Mouse (Mus musculus) urinary bladder, postnatal 4 days (tissue): ENCODE measurements around the gene Nppb.

Source experiments
- DNase-seq, 2 experiments: peaks; one replicate each; pipeline ENCODE4 v3.0.0; 2021 to 2022; ENCODE audit warnings: low spot score in 2 of 2

Gene Nppb

DNA sequence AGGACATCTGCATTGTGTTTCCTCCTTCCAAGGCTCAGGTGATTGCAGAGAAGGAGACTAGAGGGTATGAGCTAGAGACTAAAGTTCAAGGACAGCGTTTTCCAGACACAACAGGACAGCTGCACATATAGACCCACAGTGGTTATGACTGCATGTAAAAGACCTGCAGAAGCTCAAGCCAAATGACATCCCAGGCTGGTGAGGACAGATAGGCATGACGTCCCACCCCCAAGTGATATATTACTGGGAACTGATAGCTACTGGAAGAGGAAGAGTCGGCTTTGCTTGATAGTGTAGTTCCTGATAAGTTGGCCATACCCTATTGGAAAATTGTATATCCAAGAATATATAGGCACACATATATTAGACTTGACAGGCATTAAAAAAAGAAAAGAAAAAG lies 9.4 kb upstream of the Nppb start:
- no peak for DNase-seq

DNA sequence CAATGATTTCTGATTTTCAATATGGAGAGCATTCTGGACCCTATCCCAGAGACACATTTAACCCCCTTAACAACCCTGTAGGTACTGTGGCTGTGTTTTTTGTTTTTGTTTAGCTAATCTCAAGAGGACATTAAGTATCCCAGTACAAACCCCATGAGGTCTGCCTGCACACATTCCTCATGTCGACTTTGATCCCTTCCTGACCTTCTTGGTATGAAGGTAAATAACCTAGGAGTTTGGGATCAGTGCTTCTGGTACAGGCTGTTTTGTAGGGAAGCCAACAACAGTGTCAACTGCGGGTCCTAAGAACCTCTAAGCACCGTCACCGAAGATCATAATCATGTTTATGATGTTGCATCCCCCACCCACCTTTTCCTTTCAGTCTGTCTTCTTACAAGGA lies 7.9 kb upstream of the Nppb start:
- no peak for DNase-seq

DNA sequence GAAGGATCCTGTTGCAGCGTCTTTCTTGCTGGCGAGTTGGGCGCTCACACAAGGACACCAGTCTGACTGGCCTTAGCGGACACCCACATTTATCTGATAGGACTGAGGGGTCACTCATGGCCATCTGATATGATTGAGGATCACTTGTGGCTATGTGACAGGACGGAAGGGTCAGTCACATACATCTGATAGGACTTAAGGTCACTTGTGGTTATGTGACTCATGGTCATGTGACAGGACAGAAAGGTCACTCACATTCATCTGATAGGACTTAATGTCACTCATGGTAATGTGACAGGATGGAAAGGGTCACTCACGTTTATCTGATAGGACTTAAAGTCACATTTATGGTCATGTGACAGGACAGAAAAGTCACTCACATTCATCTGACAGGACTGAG lies 7.2 kb upstream of the Nppb start:
- no peak for DNase-seq

DNA sequence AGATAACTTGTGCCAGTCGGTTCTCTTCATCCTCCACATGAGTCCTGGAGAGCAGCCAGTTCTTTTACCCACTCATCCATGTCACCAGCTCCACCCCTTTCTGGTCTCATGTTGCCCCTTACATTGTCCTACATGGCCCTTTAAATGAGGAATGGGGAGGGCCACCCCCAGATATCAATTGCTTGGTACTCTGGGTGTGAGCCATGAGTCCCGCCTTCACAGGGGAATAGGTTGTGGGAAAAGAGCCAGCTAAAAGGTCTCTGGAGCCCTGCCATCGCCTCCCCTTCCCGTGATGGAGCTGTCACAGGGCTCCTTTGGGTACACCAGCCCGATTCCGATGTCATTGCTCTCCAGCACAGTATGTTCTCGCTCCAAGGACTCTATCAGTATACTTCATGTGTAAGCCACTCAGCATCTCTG lies 6.1 kb upstream of the Nppb start:
- DNase-seq: no peak

DNA sequence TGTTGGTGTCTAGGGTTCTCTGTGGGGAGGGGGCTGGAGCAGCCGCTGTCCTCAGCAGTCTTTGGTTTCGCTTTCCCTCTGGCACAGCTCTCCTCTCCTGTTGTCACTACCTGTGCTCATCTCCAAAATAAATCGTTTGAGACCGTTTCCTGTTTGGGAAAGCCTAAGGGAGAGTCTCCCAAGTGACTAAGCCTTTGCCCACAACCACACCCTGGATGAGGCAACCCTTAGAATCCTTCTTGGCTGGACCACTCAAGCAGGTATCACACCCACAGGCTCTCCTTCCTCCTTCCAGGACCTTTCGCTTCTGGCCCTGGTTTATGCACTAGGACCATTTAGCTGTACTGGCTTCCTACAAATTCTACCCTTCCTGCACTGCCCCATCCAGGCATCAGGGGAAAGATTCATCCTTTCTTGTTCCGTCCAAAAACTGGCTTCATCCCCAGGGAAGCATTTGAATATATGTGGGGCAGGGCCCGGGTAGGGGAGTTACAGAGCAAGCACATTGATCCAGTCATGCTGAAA lies 8.0 kb downstream of the Nppb start:
- no peak for DNase-seq

DNA sequence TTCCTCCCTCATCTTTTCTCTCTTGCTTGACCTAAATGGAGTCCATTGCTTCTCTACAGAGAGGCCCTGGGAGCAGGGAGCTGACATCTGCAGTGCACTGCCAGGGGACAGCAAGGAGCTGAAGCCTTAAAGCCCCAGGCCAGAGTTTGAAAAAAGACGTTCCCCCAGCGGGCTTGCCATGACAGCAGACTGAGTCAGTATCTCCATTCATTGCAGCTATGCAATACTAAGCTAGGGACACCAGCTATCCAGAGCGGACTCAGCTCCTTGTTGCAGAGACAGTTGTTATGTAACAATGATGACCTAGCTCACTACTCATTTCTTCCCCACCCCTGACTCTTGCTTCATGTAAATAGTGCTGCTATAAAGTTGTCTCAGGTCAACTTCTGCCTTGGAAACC lies 9.7 kb downstream of the Nppb start:
- no peak for DNase-seq

DNA sequence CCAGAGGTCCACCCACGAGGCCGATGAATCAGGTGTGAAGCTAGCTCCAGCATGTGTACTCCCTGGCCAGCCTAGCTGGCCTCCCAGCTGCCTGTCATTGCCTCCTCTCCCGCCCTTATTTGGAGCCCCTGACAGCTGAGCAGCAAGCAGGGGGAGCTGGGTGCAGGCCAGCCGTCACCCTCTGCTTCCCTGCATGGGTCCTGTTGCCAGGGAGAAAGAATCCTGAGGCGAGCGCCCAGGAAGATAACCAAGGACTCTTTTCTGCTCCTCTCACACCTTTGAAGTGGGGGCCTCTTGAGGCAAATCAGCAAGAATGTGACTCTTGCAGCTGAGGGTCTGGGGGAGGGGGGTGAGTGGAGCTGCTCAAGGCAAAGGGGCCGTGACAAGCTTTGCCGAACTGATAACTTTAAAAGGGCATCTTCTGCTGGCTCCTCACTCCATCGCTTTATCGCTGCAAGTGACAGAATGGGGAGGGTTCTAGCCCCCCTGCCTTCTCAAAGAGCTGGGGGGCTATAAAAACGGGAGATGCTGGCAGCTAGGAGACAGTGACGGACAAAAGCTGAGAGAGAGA lies 14.7 kb downstream of the Nppb start, which contains the start of gene Nppa:
TSS of gene Nppa (plus strand) at position 521 of the 571 bp plus-strand sequence.
- DNase-seq: no peak

DNA sequence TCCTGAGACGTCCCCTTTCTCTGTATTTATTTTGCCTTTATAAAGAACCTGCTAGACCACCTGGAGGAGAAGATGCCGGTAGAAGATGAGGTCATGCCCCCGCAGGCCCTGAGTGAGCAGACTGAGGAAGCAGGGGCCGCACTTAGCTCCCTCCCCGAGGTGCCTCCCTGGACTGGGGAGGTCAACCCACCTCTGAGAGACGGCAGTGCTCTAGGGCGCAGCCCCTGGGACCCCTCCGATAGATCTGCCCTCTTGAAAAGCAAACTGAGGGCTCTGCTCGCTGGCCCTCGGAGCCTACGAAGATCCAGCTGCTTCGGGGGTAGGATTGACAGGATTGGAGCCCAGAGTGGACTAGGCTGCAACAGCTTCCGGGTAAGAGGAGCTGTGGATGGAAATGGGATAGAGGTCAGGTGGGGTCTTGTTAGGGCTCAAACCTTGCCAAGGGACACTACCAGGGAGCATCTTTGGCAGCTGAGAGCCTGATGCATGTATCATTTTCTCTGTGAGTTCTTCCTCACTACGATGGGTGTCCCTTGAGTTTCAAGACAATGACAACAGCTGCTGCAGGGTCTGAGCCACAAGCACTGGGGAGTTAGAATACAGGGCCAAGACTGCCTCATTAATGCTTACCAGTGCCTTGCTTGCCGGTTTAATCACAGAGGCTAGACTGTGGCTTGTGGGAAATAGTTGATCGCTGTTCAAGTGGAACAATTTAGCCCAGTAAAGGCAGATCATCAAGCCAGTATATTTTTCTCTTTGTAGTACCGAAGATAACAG lies 15.6 kb downstream of the Nppb start:
- DNase-seq: no peak

DNA sequence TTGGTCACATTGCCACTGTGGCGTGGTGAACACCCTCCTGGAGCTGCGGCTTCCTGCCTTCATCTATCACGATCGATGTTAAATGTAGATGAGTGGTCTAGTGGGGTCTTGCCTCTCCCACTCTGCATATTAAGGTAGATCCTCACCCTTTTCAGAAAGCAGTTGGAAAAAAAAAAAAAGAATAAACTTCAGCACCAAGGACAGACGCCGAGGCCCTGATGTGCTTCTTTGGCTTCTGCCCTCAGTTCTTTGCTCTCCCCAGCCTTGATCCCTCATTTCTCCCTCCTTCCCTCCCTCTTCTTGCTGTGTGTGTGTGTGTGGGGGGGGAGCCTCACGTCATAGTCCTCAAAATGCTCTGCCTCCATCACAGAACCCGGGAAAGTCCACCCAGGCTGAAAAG lies 16.3 kb downstream of the Nppb start:
- DNase-seq: no peak

DNA sequence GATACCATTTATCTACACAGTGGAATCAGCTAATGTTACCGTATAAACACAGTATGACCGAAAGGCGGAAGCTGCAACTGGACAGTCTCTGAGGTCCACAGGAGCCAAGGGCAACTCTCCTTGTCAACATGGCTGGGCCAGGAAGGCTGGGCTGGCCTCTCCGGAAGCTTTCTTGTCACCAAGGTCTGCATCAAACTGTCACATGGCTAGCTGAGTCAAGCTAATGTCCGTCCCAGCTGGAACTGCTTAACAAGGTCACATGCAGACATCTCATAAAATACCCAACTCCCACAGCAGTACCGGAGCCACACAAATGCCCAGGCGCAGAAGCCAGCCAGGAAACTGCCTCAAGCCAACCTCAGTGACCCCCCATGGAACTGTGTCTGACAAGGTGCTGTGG lies 18.8 kb downstream of the Nppb start:
- no peak for DNase-seq

DNA sequence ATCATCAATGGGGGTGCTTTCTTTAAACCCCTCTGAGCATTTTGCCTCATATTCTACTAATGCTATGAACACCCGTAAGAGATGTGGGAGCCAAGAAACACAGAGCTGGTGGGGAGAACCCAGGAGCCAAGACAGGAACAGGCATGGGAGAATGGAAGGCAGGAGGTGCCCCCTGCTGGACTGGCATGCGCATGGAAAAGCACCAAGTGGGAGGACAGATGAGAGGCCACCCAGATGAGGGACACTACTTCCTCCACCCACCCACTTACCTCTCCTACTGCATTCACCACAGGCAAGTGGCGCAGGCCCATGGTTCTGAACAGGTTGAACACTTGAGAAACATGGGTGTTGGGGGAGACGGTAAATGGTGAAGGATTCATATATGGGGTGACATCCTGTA lies 22.8 kb downstream of the Nppb start:
- DNase-seq: no peak

DNA sequence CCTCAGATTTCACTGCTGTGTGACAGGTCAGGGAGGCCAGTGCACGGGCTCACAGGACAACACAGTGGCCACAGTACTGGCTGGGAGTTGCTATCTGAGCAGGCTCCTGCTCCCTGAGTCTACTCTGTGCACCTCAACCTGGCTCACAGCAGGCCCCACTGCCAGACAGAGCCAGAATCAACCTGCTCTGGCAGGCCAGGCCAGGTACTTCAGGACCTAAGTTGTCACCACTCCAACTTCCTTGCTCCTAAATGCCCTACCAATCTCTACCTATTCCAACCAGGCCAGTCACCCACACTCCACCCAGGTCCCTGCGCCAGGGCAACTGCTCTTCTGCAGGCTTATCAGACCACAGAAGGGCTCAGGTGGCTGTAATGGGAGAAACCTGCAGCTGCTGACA lies 24.1 kb downstream of the Nppb start:
- no peak for DNase-seq

DNA sequence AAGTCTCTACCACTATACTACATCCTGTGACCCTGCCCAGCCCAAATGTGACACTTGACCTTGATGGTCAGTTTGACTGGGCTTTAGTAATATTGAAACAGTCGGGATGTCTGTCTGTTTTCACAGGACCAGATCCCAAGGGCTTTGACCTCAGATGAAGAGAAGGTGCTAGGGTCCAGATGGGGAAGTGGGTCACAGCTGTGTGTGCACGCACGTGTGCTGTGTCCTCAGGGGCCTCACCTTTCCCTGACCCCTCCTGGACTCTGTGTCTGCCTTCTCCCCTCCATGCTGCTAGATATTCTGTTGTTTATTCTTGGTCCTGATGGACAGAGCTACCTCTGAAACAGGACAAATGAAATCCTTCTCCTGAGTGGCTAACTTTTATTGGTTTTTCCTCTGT lies 25.7 kb downstream of the Nppb start:
- DNase-seq: no peak

DNA sequence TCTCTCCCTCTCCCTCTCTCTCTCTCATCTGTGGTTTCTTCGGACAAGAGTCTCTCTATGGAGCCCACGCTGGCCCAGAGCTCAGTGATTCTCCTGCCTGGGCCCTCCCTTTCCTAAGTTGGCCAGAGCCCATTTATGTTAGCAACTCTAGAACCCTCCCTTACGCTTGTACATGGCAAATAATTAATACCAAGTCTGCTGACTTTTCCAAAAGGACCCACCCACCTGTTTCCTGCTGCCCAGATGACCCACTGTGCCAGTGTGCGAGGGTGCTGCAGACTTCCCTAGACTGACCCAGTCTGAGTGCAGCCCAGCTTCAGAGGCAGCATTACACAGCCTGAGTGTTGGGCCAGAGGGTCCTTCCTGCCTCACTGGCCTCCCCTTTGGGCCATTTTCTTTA lies 26.6 kb downstream of the Nppb start:
- no peak for DNase-seq

DNA sequence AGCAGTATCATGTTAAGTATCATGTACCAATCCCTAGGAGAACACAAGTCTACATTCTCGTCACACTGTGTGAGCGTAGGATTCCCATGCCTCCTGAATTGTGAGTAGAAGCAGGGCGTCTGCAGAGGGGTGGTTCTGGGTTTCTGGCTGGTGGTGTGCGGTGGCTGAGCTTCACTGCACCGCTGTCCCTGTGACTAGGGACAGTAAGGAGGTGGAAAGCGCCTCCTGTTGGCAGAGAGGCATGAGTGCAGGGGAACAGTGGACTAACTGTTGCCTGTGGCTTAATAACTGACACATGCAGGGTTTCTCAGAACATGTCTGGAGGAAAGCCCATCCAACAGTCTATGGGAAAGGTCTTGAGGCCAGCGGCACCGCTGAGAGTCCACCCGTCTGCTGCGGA lies 29.8 kb downstream of the Nppb start:
- no peak for DNase-seq

DNA sequence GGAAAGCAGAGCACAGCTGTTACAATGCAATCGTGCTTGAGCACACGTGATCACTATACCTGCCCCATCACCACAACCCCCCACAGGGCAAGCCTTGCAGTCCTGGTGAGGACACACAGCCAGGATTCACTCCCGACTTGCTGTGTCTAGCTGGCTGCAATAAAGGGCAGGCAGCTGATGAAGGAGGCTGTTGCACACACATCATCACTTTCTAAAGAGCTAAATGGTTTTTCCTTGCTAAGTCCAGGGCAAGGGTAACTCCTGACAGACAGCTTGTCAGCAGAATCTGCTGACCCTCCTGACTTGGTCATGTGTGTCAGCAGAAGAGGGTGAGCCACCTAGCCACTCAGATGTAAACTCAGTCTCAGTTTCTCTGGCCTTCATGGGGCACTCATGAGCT lies 31.4 kb downstream of the Nppb start:
- DNase-seq: no peak

DNA sequence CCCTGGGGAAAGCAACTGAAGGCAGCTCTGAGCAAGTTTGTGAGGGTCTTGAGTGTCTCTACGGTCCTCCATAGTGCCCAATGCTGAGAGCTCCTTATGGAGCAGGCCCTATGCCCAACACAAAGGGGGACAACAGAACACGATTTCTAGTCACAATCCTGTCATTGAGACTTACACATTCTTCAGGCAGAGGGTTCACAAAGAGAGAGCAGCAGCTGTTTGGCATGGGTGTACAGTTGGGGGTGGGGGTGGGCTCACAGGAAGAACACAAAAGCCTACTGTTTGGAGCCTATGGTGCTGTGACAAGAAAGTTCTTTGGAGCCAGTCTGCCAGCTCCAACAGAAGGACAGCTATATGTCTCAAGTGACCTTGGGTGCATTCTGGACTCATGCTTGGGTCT lies 32.8 kb downstream of the Nppb start:
- DNase-seq: no peak

DNA sequence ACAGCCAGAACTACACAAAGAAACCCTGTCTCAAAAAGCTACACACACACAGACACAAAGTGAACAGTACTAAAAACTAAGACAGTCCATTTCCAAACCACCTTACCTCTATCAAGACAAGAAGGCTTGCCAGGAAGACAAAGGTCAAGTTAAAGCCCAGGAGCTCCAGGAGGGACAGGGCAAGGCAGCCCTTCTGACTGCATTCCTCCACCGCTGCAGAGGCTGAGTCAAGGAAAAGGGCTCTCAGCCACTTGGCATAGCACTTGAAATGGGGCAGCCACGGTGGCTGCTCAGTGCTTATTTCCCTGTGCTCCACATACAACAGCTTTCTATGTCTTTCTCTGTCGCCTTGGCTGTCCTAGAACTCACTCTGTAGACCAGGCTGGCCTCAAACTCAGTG lies 38.4 kb downstream of the Nppb start:
- no peak for DNase-seq

DNA sequence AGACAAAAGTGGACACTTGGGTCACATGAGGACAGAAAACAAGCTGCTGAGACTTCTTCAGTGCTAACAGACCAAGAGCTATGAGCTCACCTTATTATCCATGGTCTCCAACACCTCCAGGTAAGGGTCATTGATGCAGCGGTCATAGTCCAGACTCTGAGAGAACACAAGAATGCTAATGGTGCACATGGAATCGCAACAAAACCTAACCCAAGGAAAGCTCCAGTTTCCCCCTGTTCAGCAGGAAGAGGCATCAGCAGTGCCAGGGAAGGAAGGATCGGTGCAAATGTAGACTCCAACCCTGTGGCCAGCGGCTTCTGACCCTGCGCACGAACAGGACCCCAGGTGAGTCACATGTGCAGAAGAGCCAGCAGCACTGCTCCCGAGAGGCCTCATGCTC lies 43.7 kb downstream of the Nppb start:
- DNase-seq: no peak

DNA sequence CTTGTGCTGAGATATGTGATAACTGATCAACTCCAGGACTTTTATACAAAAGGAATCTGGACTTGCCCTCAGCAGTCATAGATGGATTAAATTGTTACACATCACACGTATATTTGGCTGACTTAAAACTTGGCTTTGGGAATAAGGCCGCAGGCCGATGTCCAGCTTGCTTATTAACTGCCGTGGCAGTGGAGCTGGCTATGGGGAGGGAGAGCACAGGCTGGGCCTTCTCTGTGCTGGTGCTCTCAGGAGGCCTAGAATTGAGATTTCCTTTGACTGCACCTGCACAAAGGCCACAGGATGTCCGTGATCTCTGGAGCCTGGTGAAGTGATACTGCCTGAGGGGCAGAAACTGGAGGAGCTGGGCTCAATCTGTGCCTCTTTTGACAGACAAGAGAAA lies 44.9 kb downstream of the Nppb start:
- DNase-seq: no peak

DNA sequence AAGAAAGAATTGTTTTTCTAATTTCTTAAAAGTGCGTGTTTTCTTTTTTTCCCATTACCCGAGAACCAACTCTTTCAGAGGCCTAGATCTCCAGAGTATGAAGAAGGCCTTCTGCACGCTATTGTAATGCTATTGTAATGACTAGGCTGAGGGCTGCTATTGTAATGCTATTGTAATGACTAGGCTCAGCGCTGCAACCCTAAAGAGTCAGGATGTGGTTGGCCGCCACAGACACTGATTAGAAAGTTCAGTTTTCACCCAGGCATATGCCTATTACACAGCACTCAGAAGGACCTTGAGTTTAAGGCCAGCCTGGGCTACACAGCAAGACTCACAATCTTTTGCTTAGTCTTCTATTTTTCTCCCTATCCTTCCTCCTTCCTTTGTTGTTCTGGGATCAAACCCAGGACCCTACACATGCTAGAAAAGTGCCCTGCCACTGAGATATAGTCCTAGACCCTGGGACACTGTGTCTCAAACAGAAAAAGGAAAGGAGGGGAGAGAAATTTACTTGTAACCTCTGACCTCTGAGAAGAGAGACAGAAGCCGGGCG lies 48.3 kb downstream of the Nppb start:
- no peak for DNase-seq

DNA sequence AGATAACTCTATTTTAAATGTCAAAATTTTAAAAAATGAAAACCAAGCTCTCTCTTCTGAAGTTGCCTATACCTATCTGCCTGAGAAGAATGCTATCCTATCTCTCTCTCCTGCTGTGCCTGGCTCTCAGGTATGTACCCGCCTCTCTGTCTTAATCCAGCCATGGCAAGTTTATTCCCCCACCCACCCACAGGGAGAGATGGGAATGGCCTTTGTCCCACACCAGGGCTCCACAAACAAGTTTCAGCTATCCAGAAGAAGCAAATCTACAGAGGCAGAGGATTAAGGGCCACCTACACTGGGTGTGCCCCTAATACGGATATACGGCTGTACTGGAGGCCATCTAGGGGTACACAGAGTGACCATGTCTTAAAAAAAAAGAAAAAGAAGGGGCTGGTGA lies 49.9 kb downstream of the Nppb start:
- no peak for DNase-seq
